Mouse (Mus musculus): ENCODE data around the gene Pigh.

Pigh gene

GRCm38 (mm10) chr12:79067526-79067925 lies 21.9 kb downstream of the Pigh start:
- in situ Hi-C loops (cut with MboI): no loop called here

GRCm38 (mm10) chr12:79066431-79066830 lies 23.0 kb downstream of the Pigh start:
- in situ Hi-C loops (cut with MboI): no loop called here

- in situ Hi-C loops (cut with MboI): no loop called here
These were observed 25.0 kb downstream of the Pigh start for GRCm38 (mm10) chr12:79064451-79064850.

- in situ Hi-C loops (cut with MboI): no loop called here
These were observed 28.4 kb downstream of the Pigh start for GRCm38 (mm10) chr12:79060766-79061652.

- in situ Hi-C loops (cut with MboI): no loop called here
These were observed 29.3 kb downstream of the Pigh start for GRCm38 (mm10) chr12:79060134-79060533.

- in situ Hi-C loops (cut with MboI): no loop called here
These were observed 29.9 kb downstream of the Pigh start for GRCm38 (mm10) chr12:79059573-79059972.

- in situ Hi-C loops (cut with MboI): no loop called here
These were observed 34.2 kb downstream of the Pigh start for GRCm38 (mm10) chr12:79055276-79055675.

- in situ Hi-C loops (cut with MboI): no loop called here
These were observed 37.4 kb downstream of the Pigh start for GRCm38 (mm10) chr12:79052073-79052472.

- in situ Hi-C loops (cut with MboI): no loop called here
These were observed 38.8 kb downstream of the Pigh start for GRCm38 (mm10) chr12:79050545-79051212.

- in situ Hi-C loops (cut with MboI): no loop called here
These were observed 39.6 kb downstream of the Pigh start for GRCm38 (mm10) chr12:79049807-79050206.

- in situ Hi-C loops (cut with MboI): no loop called here
These were observed 40.6 kb downstream of the Pigh start for GRCm38 (mm10) chr12:79048898-79049297.

- in situ Hi-C loops (cut with MboI): no loop called here
These were observed 42.2 kb downstream of the Pigh start for GRCm38 (mm10) chr12:79047203-79047602.

- in situ Hi-C loops (cut with MboI): no loop called here
These were observed 43.3 kb downstream of the Pigh start for GRCm38 (mm10) chr12:79046171-79046570.

- in situ Hi-C loops (cut with MboI): no loop called here
These were observed 44.8 kb downstream of the Pigh start for GRCm38 (mm10) chr12:79044668-79045067.

- in situ Hi-C loops (cut with MboI): no loop called here
These were observed 48.0 kb downstream of the Pigh start for GRCm38 (mm10) chr12:79041436-79041835.

- in situ Hi-C loops (cut with MboI): no loop called here
These were observed 49.1 kb downstream of the Pigh start for GRCm38 (mm10) chr12:79040201-79040827.

- in situ Hi-C loops (cut with MboI): no loop called here
These were observed 49.7 kb downstream of the Pigh start for GRCm38 (mm10) chr12:79039708-79040107.

GRCm38 (mm10) chr12:79035349-79035748 lies 54.1 kb downstream of the Pigh start:
- in situ Hi-C loops (cut with MboI): no loop called here

GRCm38 (mm10) chr12:79034331-79034730 lies 55.1 kb downstream of the Pigh start:
- in situ Hi-C loops (cut with MboI): no loop called here

Measured in mature B cell (primary cell).